Mouse (Mus musculus) c-Kit-negative CD71-positive TER-119-positive erythroid progenitor cells, embryonic 14.5 days (primary cell): ENCODE measurements around the gene Ptprd.
"Not testable (repeated sequence)": the region's sequence is repeated elsewhere in the genome, so short reads cannot be mapped to it uniquely, and the experiment has no call there.

Experiments used
- DNase-seq: peaks from one replicate; pipeline ENCODE4 v3.0.0-alpha.2; 2013; ENCODE audit warnings: low read depth, low spot score

Ptprd gene

DNA sequence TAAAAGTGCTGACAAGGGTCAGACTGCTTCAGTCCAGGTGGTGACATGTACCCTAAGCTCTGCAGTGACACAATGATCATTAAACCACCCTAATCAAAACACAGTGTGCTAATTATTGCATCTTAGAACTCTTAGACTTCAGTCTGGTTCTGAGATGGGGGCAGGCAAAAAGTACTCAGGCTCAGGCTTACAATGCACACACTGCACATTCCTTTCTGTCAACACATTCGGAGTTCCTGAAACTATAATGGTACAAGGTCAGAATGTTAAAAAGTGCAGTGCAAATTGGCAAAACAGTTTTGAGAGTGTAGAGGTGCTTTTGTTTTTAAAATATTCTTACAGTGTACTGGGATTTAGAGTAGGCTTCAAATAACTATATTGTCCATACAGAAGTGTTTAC, 2167.0 kb downstream of the Ptprd start:
- DNase-seq, result no peak

- not testable (repeated sequence) for DNase-seq
These were observed 2174.6 kb downstream of the Ptprd start for GRCm38 (mm10) chr4:76037178-76037577.

- DNase-seq, result no peak
These were observed 2186.0 kb downstream of the Ptprd start for GRCm38 (mm10) chr4:76025571-76026325.

GRCm38 (mm10) chr4:76024502-76024821, 2187.3 kb downstream of the Ptprd start:
- DNase-seq, result no peak

DNA sequence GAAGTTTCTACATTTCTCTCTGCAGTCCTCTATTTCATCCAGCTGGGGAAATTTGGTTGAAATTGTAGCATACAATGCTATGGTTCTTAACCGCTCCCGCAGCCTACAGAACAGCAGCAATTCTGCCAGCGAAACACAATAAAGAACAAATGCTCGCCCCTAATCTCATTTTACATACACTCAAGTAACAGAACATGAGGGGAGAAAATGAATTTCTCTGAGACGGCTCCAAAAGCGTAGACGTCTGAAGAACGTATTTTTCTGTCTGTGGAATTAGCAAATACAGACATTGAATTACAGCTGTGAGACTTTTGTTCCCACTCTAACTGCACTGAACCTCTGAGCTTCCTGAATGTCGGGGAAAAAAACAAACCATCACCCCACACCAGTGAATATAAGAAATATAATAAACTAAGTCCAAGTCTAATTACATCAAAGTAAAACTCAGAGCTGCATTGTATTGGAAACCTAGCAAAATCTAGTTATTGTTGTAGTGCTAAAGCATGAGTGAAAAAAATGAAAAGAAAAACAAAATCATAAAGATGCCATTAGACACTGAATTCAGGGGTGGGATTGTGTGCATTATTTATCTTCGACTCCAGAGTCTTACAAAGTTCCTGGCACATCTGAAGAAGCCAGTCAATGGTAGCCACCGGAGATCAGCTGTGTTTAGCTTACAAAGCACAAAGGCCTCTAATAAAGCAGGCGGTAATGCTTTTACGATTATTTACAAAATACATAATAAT, 2187.8 kb downstream of the Ptprd start:
- no peak for DNase-seq

GRCm38 (mm10) chr4:76021670-76022069, 2190.1 kb downstream of the Ptprd start:
- DNase-seq, result no peak

DNA sequence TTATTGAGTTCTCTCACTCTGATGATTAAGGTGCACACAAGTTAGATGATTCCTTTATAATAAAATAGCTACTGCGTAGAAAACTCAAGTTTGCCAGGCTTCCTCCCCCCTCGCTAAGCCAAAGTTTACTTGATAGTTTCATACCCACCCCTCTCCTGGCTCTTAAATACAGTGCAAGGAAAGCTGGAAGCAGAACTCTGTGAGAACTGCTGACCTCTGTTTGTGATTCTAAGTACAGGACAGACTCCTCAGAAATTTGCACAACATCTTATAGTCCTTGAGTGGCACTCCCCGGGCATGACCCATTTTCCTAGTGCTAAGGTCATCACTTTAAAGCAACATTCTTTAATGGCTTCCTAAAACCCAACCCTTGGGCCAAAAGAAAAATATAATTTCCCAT, 2196.7 kb downstream of the Ptprd start:
- DNase-seq, result no peak

DNA sequence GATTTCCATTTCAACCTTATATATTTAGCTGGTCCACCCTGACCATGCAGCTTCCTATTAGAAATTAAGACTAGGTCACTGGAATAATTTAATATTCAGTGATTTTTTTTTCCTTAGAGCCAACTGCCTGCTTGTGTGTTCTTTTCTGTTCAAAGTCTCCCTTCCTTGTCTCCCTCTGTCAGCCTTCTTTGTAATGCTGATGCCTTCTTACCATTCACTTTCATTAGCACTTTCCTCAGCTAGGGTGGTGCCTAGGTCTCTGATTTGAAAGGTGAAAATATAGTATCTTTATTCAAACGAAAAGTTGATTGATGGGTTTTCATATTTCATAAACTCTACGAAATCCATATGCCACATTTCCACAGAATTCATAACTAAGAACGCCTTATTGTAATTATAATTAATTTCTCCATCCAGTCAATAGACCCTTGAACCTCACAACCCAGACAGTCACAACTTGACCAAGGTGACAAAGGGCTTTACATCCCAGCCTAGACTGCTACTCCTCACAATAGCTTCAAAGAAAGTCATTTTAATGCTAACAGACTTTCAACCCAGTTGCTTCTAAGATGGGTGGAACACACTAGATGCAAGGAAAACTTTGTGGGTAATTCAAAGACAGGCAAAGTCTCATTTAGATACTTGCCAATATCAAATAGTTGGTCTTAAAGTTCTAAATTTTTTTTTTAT, 2197.5 kb downstream of the Ptprd start:
- no peak for DNase-seq

DNA sequence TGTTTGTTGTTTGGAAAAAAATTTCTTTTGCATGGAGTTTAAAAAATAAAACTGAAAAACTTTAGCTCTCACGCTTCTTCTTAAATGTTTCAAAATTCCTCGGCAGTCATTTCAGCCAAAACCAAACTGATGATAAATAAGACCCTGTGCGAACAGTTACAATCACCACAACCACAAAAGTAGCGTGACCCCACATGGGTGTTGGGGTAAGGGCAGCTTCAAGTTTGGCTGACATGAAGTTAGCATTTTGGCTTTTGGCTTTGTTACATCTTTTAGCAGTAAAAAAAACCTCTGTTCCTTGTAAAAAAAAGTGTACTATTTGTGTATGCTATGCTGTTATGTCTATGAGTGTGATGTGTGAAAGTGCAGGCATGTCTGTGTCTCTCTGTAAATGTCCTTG, 2203.2 kb downstream of the Ptprd start:
- DNase-seq, result no peak

DNA sequence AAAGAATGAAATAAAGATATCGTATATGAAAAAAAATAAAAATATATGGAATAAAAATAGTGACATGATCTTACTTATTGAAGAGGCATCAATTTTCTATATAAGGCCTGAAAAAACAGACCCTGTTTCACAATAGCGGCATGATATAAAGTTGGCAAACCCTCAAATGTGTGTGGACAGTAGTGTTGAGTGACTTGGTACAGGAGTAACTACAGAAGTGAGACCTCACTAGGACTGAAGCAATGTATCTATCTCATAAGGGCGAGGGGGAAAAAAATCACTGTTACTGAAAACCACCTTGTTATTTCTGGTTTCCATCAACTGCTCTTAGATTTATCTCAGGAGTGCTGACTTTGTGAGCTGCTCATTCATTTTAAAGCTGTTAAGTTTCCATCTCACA, 2204.5 kb downstream of the Ptprd start:
- no peak for DNase-seq

- DNase-seq, result no peak
These were observed 2205.0 kb downstream of the Ptprd start for GRCm38 (mm10) chr4:76006717-76007116.

GRCm38 (mm10) chr4:76004161-76004560, 2207.6 kb downstream of the Ptprd start:
- DNase-seq, result no peak

- no peak for DNase-seq
These were observed 2211.5 kb downstream of the Ptprd start for GRCm38 (mm10) chr4:76000258-76000657.

- no peak for DNase-seq
These were observed 2215.9 kb downstream of the Ptprd start for GRCm38 (mm10) chr4:75995841-75996240.

- DNase-seq, result no peak
These were observed 2217.2 kb downstream of the Ptprd start for GRCm38 (mm10) chr4:75994576-75994975.

DNA sequence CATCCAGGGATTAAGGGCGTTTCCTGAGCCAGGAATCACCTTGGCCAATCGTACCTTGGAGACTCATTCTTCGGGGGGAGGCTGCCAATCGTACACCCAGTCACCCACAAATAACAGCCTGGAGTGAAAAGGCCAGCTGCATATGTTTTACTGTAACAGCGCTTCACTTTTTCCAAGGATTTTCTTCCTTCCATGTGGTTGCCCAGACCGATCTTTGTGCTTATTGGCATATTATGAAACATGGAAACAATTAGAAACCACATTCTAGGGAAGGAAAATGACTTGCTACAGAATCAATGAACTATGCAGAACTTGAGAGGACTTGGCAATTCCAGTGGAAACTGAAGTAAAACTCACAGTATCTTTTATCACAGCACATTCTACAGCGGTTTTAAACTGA, 2218.7 kb downstream of the Ptprd start:
- no peak for DNase-seq

- no peak for DNase-seq
These were observed 2220.0 kb downstream of the Ptprd start for GRCm38 (mm10) chr4:75991621-75992245.

GRCm38 (mm10) chr4:75974728-75975127, 2237.0 kb downstream of the Ptprd start:
- DNase-seq, result no peak

DNA sequence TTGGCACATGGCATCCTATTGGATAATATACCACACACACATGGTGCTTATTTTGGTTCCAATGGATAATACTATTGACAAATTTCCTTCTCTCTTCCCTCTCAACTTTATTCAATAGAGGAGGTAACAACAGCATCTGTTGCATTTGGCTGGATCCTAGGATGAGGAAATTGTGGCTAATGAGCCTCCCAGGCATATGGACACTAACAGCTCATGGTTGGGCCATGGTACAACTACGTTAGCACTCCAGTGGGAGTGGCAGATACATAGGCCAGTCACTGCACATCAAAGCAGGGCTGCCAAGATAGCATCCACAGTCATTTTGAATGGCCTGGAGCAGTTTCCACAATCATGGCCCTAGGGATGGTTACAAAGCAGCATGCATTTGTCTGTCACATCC, 2238.4 kb downstream of the Ptprd start:
- no peak for DNase-seq

DNA sequence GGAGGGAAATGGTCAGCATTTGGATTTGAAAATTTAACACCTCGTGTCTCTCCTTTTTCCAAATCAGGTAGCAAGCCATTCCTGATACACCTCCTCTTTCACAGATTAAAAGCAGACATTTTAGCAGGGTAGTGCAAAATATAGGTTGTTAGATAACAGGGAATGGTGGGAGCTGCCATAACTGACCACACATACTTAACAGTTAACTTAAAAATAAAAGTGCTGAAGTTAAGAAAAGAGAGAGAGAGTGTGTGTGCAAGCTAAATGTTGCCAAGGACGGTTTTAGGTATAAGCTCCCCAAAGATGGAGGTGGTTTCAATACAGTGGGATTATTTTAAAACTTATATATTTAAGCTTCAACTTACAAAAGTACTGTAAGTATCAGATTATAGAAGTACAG, 2241.8 kb downstream of the Ptprd start:
- DNase-seq, result no peak

DNA sequence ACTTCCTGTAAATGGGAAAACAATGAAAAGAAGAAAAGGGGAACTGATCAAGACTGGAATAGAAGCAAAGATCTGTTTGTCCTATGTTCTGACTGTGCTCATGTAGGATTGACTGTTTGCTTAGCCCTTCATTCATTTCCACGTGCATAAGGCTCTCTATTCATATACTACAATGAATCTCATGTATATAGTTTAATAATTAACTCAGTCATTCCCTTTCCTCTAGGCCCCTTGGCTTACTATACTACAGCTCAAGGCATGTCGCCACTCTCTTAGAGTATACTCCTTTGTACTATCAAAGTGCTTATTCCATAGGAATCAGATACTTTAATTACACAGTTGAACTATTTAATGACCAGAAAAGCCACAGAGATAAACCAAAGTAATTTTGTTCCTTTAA, 2243.1 kb downstream of the Ptprd start:
- no peak for DNase-seq

DNA sequence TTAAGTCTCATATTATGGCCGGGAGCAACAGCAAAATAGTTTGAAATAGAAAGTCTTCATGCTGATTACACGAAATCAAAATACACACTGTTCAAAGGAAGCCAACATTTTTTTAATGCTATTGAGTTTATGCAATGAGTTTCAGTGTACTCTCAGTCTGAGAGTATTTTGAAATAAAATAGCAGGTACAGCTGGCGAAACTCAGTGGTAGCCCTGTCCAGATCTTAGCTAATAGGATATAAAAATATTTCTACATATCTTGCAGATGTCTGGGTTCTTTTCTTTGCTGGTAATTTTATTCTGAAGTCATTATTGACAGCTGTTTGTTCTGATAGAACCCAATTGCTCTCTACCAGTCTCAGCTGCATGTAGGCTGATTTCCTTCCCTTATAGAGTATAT, 2246.0 kb downstream of the Ptprd start:
- no peak for DNase-seq
